Mouse (Mus musculus) stomach, postnatal 0 days (tissue): ENCODE results near the gene Rnf213. TPM values are rescaled to one million over a fixed set of nuclear protein-coding genes. Genes with fewer than 3 reads are reported as not detected.

Experiments used
- ATAC-seq: fragments of 200-750 bp; cut with Nextera tagmentation; 2 replicates; pipeline ENCODE4 v1.8.0; 2017; ENCODE audit not compliant: low FRiP score, low TSS enrichment
- DNase-seq: peaks from one replicate; pipeline ENCODE4 v3.0.0-alpha.2; 2016; ENCODE audit warnings: low spot score
- H3K27ac ChIP-seq: fragments of 300-500 bp; sonication (generic); replicated peaks from 2 replicates; pipeline ENCODE4 v1.5.1; 2014; ENCODE audit warnings: mild to moderate bottlenecking, control low read depth
- H3K27me3 ChIP-seq: fragments of 300-500 bp; sonication (generic); 2 replicates; pipeline ENCODE4 v1.6.1; 2014; ENCODE audit warnings: low read length; ENCODE audit not compliant: control insufficient read depth, insufficient read depth
- H3K36me3 ChIP-seq: fragments of 300-500 bp; sonication (generic); 2 replicates; pipeline ENCODE4 v1.6.1; 2014; ENCODE audit warnings: low read length, mixed read lengths; ENCODE audit not compliant: control insufficient read depth, insufficient read depth
- H3K4me1 ChIP-seq: fragments of 300-500 bp; sonication (generic); replicated peaks from 2 replicates; pipeline ENCODE4 v1.6.1; 2014; ENCODE audit warnings: antibody characterized with exemption; ENCODE audit not compliant: control insufficient read depth, insufficient read depth
- H3K4me2 ChIP-seq: fragments of 300-500 bp; sonication (generic); replicated peaks from 2 replicates; pipeline ENCODE4 v1.6.1; 2014; ENCODE audit warnings: low read depth, mild to moderate bottlenecking, control low read depth, moderate library complexity
- H3K4me3 ChIP-seq: fragments of 300-500 bp; sonication (generic); 2 replicates; pipeline ENCODE4 v1.5.1; 2014; ENCODE audit warnings: low read depth, low read length, control low read depth
- H3K9ac ChIP-seq: fragments of 300-500 bp; sonication (generic); 2 replicates; pipeline ENCODE4 v1.6.1; 2014; ENCODE audit warnings: mild to moderate bottlenecking, low read length, control low read depth, mixed read lengths
- H3K9me3 ChIP-seq: fragments of 300-500 bp; sonication (generic); 2 replicates; pipeline ENCODE4 v1.6.1; 2016; ENCODE audit warnings: low read length; ENCODE audit not compliant: control insufficient read depth
- CTCF ChIP-seq: IDR thresholded peaks from 2 replicates; pipeline ENCODE4 v1.5.1; 2016; ENCODE audit warnings: antibody characterized with exemption, low read depth, mild to moderate bottlenecking, moderate library complexity
- EP300 ChIP-seq: optimal IDR thresholded peaks from 2 replicates; pipeline ENCODE3; 2016; ENCODE audit warnings: antibody characterized with exemption
- WGBS: fragments of 180-500 bp; shearing (Covaris S2); extraction: QIAGEN DNeasy Blood & Tissue Kit; methylation state at CpG from one replicate; pipeline ENCODE4 v1.1.7; 2014; 5-methylcytosine and 5-hydroxymethylcytosine counted together
- polyA plus RNA-seq: library from polyadenylated mRNA; unstranded; fragments of >200 nt; fragmentation: Nextera tagmentation; extraction: Ambion mirVana; gene quantifications from 2 replicates; pipeline ENCODE4 v1.2.1, GENCODE M21; 2015

Gene Rnf213
- polyA plus RNA-seq, 1 experiment from 2014 or later, result 4.4 TPM

GRCm38 (mm10) chr11:119402501-119403160 lies 9.7 kb downstream of the Rnf213 start:
- Histone ChIP-seq H3K27ac (no peak overlapping the region), H3K36me3 (0 out of 2 replicates have a peak, but pooled peaks cover 2% of the 10 kb centered on the region), H3K9me3 (no peaks in the 10 kb centered on the region), H3K9ac (no peak overlapping the region), H3K27me3 (no peaks in the 10 kb centered on the region), H3K4me3 (no peak overlapping the region), H3K4me2 (no peak overlapping the region), H3K4me1 (no peaks in the 10 kb centered on the region)
- ATAC-seq (no peak), DNase-seq (no peak)
- WGBS, result 52% methylated on average over 11 of the region's 11 CpGs
- TF ChIP-seq CTCF (no peak), EP300 (no peak)

- H3K36me3 ChIP-seq, result peaks cover 2% of the 10 kb centered on the region; the same call in 1 of the 2 replicates
- peak; percentile 67 for DNase-seq
- no peak overlapping the region for H3K4me2 ChIP-seq
- ATAC-seq, result no peak
- H3K4me1 ChIP-seq, result no peaks in the 10 kb centered on the region
- no peaks in the 10 kb centered on the region for H3K9me3 ChIP-seq
- TF ChIP-seq EP300 (no peak), CTCF (peak; percentile 88)
- H3K27ac ChIP-seq, result no peak overlapping the region
- no peaks in the 10 kb centered on the region for H3K27me3 ChIP-seq
- 69% methylated on average over 5 of the region's 5 CpGs for WGBS
- H3K9ac ChIP-seq, result no peak overlapping the region
- H3K4me3 ChIP-seq, result no peak overlapping the region
Observed at GRCm38 (mm10) chr11:119404627-119405026, 11.7 kb downstream of the Rnf213 start.

- H3K9ac ChIP-seq, result no peak overlapping the region
- H3K27ac ChIP-seq, result no peak overlapping the region
- H3K9me3 ChIP-seq, result no peaks in the 10 kb centered on the region
- 88% methylated on average over 6 of the region's 6 CpGs for WGBS
- DNase-seq (no peak), ATAC-seq (no peak)
- H3K27me3 ChIP-seq, result no peaks in the 10 kb centered on the region
- peaks cover 9% of the 10 kb centered on the region for H3K36me3 ChIP-seq
- TF ChIP-seq CTCF (no peak), EP300 (no peak)
- H3K4me2 ChIP-seq, result no peak overlapping the region
- H3K4me1 ChIP-seq, result no peaks in the 10 kb centered on the region
- no peak overlapping the region for H3K4me3 ChIP-seq
Observed at GRCm38 (mm10) chr11:119407381-119407780, 14.5 kb downstream of the Rnf213 start.

- TF ChIP-seq CTCF (no peak), EP300 (no peak)
- Histone ChIP-seq H3K36me3 (peaks cover 9% of the 10 kb centered on the region), H3K4me3 (no peak overlapping the region), H3K27me3 (no peaks in the 10 kb centered on the region), H3K9me3 (no peaks in the 10 kb centered on the region), H3K4me2 (no peak overlapping the region), H3K27ac (no peak overlapping the region), H3K4me1 (no peaks in the 10 kb centered on the region), H3K9ac (no peak overlapping the region)
- ATAC-seq (peak; percentile 33; the same call in 1 of the 2 replicates), DNase-seq (no peak)
- WGBS, result 47% methylated on average over 5 of the region's 5 CpGs
Observed at GRCm38 (mm10) chr11:119407977-119408376, 15.1 kb downstream of the Rnf213 start.

- H3K36me3 ChIP-seq, result peaks cover 19% of the 10 kb centered on the region; the same call in 1 of the 2 replicates
- WGBS, result 30% methylated on average over 16 of the region's 16 CpGs
- no peak for ATAC-seq
- H3K4me3 ChIP-seq, result no peak overlapping the region
- H3K27me3 ChIP-seq, result no peaks in the 10 kb centered on the region
- no peak for TF ChIP-seq EP300
- TF ChIP-seq CTCF, result no peak
- no peak overlapping the region for H3K4me2 ChIP-seq
- peak; percentile 27 for DNase-seq
- H3K27ac ChIP-seq, result 0 out of 2 replicates have a peak overlapping the region, but pooled peaks have one; percentile 2
- H3K9ac ChIP-seq, result no peak overlapping the region; the same call in 1 of the 2 replicates
- H3K4me1 ChIP-seq, result no peaks in the 10 kb centered on the region
- H3K9me3 ChIP-seq, result no peaks in the 10 kb centered on the region
Observed at GRCm38 (mm10) chr11:119419327-119420118, 26.6 kb downstream of the Rnf213 start.

GRCm38 (mm10) chr11:119420426-119420825 lies 27.5 kb downstream of the Rnf213 start:
- Histone ChIP-seq H3K27ac (no peak overlapping the region), H3K4me2 (no peak overlapping the region), H3K27me3 (no peaks in the 10 kb centered on the region), H3K9ac (no peak overlapping the region), H3K36me3 (peaks cover 19% of the 10 kb centered on the region; the same call in 1 of the 2 replicates), H3K4me1 (no peaks in the 10 kb centered on the region), H3K9me3 (no peaks in the 10 kb centered on the region), H3K4me3 (no peak overlapping the region)
- no peak for TF ChIP-seq CTCF
- no peak for TF ChIP-seq EP300
- WGBS, result 73% methylated on average over 5 of the region's 5 CpGs
- ATAC-seq (no peak), DNase-seq (no peak)
